Comparison of ENCODE assay signal across 8 mouse cellular contexts in the genomic region with DNA sequence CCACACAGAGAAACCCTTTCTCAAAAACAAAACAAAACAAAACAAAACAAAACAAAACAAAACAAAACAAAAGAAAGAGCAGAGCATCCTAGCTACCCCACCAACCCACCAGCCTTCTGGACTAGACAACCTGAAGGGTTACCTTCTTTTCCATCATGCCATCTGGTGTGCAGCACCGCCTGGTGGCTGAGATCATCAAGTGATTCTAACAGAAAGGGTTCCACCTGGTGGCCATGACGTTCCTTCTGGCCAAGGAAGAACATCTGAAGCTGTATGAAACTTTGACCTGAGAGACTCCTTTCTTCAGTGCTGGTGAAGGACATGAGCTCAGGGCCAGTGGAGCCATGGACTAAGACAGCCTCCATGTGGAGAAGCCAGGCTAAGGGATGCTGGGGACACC. TPM values are rescaled to one million over a fixed set of nuclear protein-coding genes. Genes with fewer than 3 reads are reported as not detected.
A peak's percentile ranks its signal among the peaks of the same experiment; 100 is the strongest.
DNase-seq lines count a peak whose midpoint lies in the region; ATAC-seq and TF ChIP-seq lines count a peak whose summit lies in the region.

No protein-coding gene starts in this region.

- no peak overlapping the region for H3K9ac ChIP-seq in kidney, embryonic 15.5 days

- ATAC-seq in kidney, embryonic 15.5 days (replicated peaks; ENCODE audit: low FRiP score): no peak
- ATAC-seq in neutrophil, adult 5-6 weeks (ENCODE audit: extremely low read depth, insufficient number of reproducible peaks, low FRiP score, poor library complexity, severe bottlenecking): peak; percentile 93

- H3K4me2 ChIP-seq in kidney, embryonic 15.5 days: no peak overlapping the region

- WGBS in kidney, embryonic 15.5 days: 3% methylated on average over 2 of the region's 2 CpGs
- WGBS in thymus, adult 2 months: 0% methylated on average over 2 of the region's 2 CpGs

- no peaks in the 10 kb centered on the region for H3K4me1 ChIP-seq in kidney, embryonic 15.5 days
- H3K4me1 ChIP-seq in thymus, adult 2 months (replicated peaks; ENCODE audit: control insufficient read depth, insufficient read depth, low read length): no peaks in the 10 kb centered on the region

- intact Hi-C loops in left cerebral cortex, postnatal 14 days (cut with DNase I): loop anchor here (5.0 kb wide), 1 partner anchor 90 kb away; no protein-coding TSS in a partner anchor

- H3K9me3 ChIP-seq in kidney, embryonic 15.5 days (replicated peaks): no peaks in the 10 kb centered on the region

- peak; percentile 54; the same call in 1 of the 2 replicates for TF ChIP-seq CTCF in thymus, adult 2 months (IDR thresholded peaks at IDR 0.05; ENCODE audit: borderline replicate concordance, control insufficient read depth, extremely low read depth, insufficient read depth, low read length, poor library complexity)

- peak; percentile 85 for DNase-seq in kidney, adult 18-20 months
- peak; percentile 79 for DNase-seq in ZHBTc4 (ENCODE audit: low read depth, low spot score)
- DNase-seq in cerebellum, postnatal 25 days: peak; percentile 74 to 86
- peak; percentile 51 for DNase-seq in heart, adult 8-10 months (ENCODE audit: low spot score)
- DNase-seq in left cerebral cortex, postnatal 14 days (ENCODE audit: low spot score in 2 of 2): peak; percentile 40 to 67
- peak; percentile 78 for DNase-seq in thymus, adult 2 months

- H3K4me3 ChIP-seq in kidney, embryonic 15.5 days (replicated peaks): no peak overlapping the region
- no peak overlapping the region for H3K4me3 ChIP-seq in thymus, adult 2 months (ENCODE audit: control insufficient read depth, insufficient read depth, low read length)

- no peak overlapping the region for H3K27ac ChIP-seq in kidney, embryonic 15.5 days
- H3K27ac ChIP-seq in thymus, adult 2 months (ENCODE audit: control insufficient read depth, insufficient read depth, low read length): no peak overlapping the region

- H3K36me3 ChIP-seq in kidney, embryonic 15.5 days: no peaks in the 10 kb centered on the region
- no peaks in the 10 kb centered on the region for H3K36me3 ChIP-seq in thymus, adult 2 months (ENCODE audit: control insufficient read depth, insufficient read depth, low read length)

- H3K27me3 ChIP-seq in kidney, embryonic 15.5 days: no peaks in the 10 kb centered on the region
- no peaks in the 10 kb centered on the region for H3K27me3 ChIP-seq in thymus, adult 2 months (ENCODE audit: control insufficient read depth, insufficient read depth, low read length)

- TF ChIP-seq POLR2A in thymus, adult 2 months (IDR thresholded peaks at IDR 0.05; ENCODE audit: control insufficient read depth, extremely low read depth, insufficient read depth, low read length, poor library complexity): no peak

RNA-seq across cellular contexts. Expression of gene Abtb2, which starts 19.0 kb away (rescaled TPM):
- polyA plus RNA-seq in kidney, embryonic 15.5 days (2015; fragmentation: Nextera tagmentation; extraction: Ambion mirVana): 7.7 and 8.4 TPM in 2 replicates
- total RNA-seq in heart, adult 8-10 months (2022): 10 to 100 TPM; 22.9 to 27.5 (median 24.8) TPM
- 10 to 100 TPM; 13.4 to 13.7 TPM for total RNA-seq in left cerebral cortex, postnatal 14 days (2021)
- 27.9 and 31.3 TPM in 2 replicates for total RNA-seq in neutrophil, adult 5-6 weeks (2017)
- polyA plus RNA-seq in thymus, adult 2 months (2012; rRNA removed): 110 and 120 TPM in 2 replicates
